Mouse (Mus musculus) bone marrow, adult 2 months (tissue): ENCODE results near the gene Ccdc157.

Experiments used
- CTCF ChIP-seq: fragments of 200-500 bp; IDR thresholded peaks from 2 replicates; pipeline ENCODE4 v1.5.1; 2011; ENCODE audit warnings: low read length, control low read depth; ENCODE audit not compliant: control insufficient read depth, insufficient read depth
- POLR2A ChIP-seq: fragments of 200-500 bp; IDR thresholded peaks from 2 replicates; pipeline ENCODE4 v1.6.1; 2011; ENCODE audit warnings: low read depth, mild to moderate bottlenecking, control low read depth, low read length, borderline replicate concordance; ENCODE audit not compliant: control insufficient read depth

DNA sequence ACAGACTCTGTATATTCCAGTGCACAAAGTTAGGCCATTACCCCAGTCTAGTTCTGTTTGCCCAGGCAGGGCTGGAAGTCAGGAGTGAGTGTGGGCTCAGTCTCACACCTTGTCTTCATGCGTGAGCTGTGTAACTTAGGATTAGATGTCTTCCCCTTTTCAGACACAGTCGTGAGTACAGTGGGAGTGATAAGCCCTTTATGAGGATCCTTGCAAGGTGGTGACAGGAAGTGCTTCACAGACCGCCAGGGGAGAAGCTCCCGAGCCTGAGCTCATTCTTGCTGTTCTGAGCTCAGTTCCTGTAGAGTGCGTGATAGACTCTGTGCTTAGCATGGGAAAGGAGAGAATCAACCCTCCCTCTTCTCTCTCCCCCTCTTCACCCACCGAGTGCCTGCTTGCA, 46.5 kb upstream of the Ccdc157 start:
- TF ChIP-seq CTCF (no peak), POLR2A (no peak)
